Comparison of ENCODE assay signal across 26 mouse cellular contexts in genomic region chr1:98545372-98545771, GRCm38 (mm10).
"Had no signal": no experiment of that assay in that cellular context is flagged by ENCODE, and none has a peak within 500 bp of the region (broad histone marks: within the 10 kb centered on the region; RNA-seq: fewer than 3 reads in every experiment).

No protein-coding gene starts in this region.

- H3K36me3 ChIP-seq: heart, embryonic 10.5 days; heart, embryonic 12.5 days; hindbrain, embryonic 12.5 days; intestine, embryonic 15.5 days; kidney, embryonic 15.5 days; limb, embryonic 10.5 days; limb, embryonic 12.5 days; liver, embryonic 13.5 days had no signal

- H3K9ac ChIP-seq: heart, embryonic 12.5 days; hindbrain, embryonic 12.5 days; hindbrain, embryonic 14.5 days; intestine, embryonic 15.5 days; kidney, embryonic 15.5 days; limb, embryonic 12.5 days; liver, embryonic 13.5 days had no signal

- H3K9me3 ChIP-seq: heart, embryonic 10.5 days; heart, embryonic 12.5 days; hindbrain, embryonic 12.5 days; intestine, embryonic 15.5 days; kidney, embryonic 15.5 days; limb, embryonic 10.5 days; limb, embryonic 12.5 days; liver, embryonic 13.5 days had no signal

- DNase-seq: gastrocnemius, postnatal 14 days; gastrocnemius, postnatal 36 days; heart, adult 18-20 months; heart, postnatal 10 days; heart, postnatal 4 days; kidney, adult 11 months; kidney, adult 2 months; kidney, adult 9 months; kidney, postnatal 25 days; kidney, postnatal 4 days; liver; liver, embryonic 13.5 days had no signal

- H3K27ac ChIP-seq: heart, embryonic 10.5 days; hindbrain, embryonic 12.5 days; hindbrain, embryonic 14.5 days; intestine, embryonic 15.5 days; kidney, embryonic 15.5 days; kidney, postnatal 0 days; layer of hippocampus, adult 2 months; left cerebral cortex, adult 2 months; limb, embryonic 10.5 days; limb, embryonic 12.5 days; liver, embryonic 13.5 days had no signal

- ATAC-seq: hindbrain, embryonic 16.5 days; inflammation-experienced regulatory T-cells, adult 6 months; intestine, embryonic 15.5 days had no signal

- H3K4me3 ChIP-seq: heart, embryonic 10.5 days; heart, embryonic 12.5 days; hindbrain, embryonic 12.5 days; intestine, embryonic 15.5 days; kidney, embryonic 15.5 days; layer of hippocampus, adult 2 months; left cerebral cortex, adult 2 months; limb, embryonic 10.5 days; limb, embryonic 12.5 days; liver, embryonic 13.5 days had no signal

- H3K27me3 ChIP-seq: heart, embryonic 12.5 days; hindbrain, embryonic 12.5 days; intestine, embryonic 15.5 days; kidney, embryonic 15.5 days; limb, embryonic 12.5 days; liver, embryonic 13.5 days had no signal

- H3K4me2 ChIP-seq: heart, embryonic 12.5 days; hindbrain, embryonic 12.5 days; hindbrain, embryonic 14.5 days; intestine, embryonic 15.5 days; kidney, embryonic 15.5 days; limb, embryonic 12.5 days; liver, embryonic 11.5 days; liver, embryonic 13.5 days had no signal

- H3K4me1 ChIP-seq: heart, embryonic 10.5 days; heart, embryonic 12.5 days; hindbrain, embryonic 12.5 days; intestine, embryonic 15.5 days; kidney, embryonic 15.5 days; limb, embryonic 10.5 days; limb, embryonic 12.5 days; liver, embryonic 13.5 days had no signal
